Mouse (Mus musculus): ENCODE data around the gene Kansl2.
"Not testable (repeated sequence)": the region's sequence is repeated elsewhere in the genome, so short reads cannot be mapped to it uniquely, and the experiment has no call there.

Kansl2 gene

GRCm38 (mm10) chr15:98536828-98537510 lies 2.9 kb upstream of the Kansl2 start:
- in situ Hi-C loops (cut with MboI): no loop called here

GRCm38 (mm10) chr15:98535921-98536320 lies 1.9 kb upstream of the Kansl2 start:
- in situ Hi-C loops (cut with MboI): no loop called here

GRCm38 (mm10) chr15:98533035-98533531 lies 981 bp downstream of the Kansl2 start:
- in situ Hi-C loops (cut with MboI): no loop called here

GRCm38 (mm10) chr15:98532281-98532680 lies 1.8 kb downstream of the Kansl2 start:
- in situ Hi-C loops (cut with MboI): no loop called here

GRCm38 (mm10) chr15:98528066-98528563 lies 5.9 kb downstream of the Kansl2 start:
- in situ Hi-C loops (cut with MboI): no loop called here

GRCm38 (mm10) chr15:98527056-98527771 lies 6.8 kb downstream of the Kansl2 start:
- in situ Hi-C loops (cut with MboI): no loop called here

DNA sequence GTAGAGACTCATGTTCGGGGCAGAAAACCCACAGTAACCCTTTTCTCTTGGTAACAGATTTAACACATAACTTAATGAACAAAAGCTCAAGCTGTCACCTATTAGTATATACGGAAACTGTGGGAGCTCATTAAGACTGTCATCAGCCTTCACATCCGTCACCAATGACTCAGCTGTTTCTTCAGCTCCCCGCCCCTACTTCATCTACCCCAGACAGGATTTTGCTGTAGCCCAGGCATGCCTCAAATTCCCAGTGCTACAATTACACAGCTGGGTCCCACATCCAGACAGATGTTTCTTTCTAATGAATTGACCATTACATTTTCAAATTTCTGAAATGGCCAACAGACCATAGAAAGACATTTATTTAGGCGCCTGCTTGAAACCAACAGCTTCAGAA lies 8.0 kb downstream of the Kansl2 start:
- in situ Hi-C loops (cut with MboI): no loop called here

DNA sequence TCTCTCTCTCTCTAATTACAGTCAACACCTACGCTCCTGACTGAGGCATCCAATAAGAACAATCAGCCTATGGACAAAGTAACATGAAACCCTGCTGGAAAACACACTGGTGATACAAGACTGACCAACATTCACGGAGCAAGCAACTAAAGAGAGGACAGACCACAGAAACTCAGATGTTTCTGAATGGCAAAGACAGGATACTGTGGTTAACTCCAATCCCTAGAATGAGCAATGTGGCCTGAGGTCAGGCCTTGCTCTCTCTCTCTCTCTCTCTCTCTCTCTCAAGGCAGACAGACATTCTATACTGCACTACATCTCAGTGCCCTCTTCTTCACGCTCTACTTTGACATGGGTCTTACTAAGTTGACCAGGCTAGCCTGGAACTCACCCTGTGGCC lies 12.8 kb downstream of the Kansl2 start:
- in situ Hi-C loops (cut with MboI): no loop called here

- in situ Hi-C loops (cut with MboI): no loop called here
These were observed 16.4 kb downstream of the Kansl2 start for GRCm38 (mm10) chr15:98517380-98518355.

GRCm38 (mm10) chr15:98514845-98515244 lies 19.2 kb downstream of the Kansl2 start:
- in situ Hi-C loops (cut with MboI): not testable (repeated sequence)

DNA sequence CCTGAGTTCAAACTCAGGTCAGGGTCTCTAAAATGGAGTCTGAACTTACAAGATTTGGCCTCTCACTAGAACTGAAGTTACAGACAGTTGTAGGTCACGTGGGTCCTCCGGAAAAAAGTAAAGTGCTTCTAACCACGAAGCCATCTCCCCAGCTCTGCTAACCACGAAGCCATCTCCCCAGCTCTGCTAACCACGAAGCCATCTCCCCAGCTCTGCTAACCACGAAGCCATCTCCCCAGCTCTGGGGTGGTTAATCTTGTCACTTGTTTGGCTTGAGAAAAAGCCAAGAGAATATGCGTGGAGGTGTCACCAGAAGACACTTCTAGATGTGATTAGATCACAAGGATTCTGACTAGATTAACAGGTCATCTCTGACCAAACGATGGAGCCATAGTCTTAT lies 19.9 kb downstream of the Kansl2 start:
- in situ Hi-C loops (cut with MboI): no loop called here

GRCm38 (mm10) chr15:98513676-98514075 lies 20.4 kb downstream of the Kansl2 start:
- in situ Hi-C loops (cut with MboI): not testable (repeated sequence)

GRCm38 (mm10) chr15:98512799-98513321 lies 21.2 kb downstream of the Kansl2 start:
- in situ Hi-C loops (cut with MboI): no loop called here

GRCm38 (mm10) chr15:98512232-98512631 lies 21.8 kb downstream of the Kansl2 start:
- in situ Hi-C loops (cut with MboI): no loop called here

GRCm38 (mm10) chr15:98511386-98511928 lies 22.6 kb downstream of the Kansl2 start:
- in situ Hi-C loops (cut with MboI): no loop called here

DNA sequence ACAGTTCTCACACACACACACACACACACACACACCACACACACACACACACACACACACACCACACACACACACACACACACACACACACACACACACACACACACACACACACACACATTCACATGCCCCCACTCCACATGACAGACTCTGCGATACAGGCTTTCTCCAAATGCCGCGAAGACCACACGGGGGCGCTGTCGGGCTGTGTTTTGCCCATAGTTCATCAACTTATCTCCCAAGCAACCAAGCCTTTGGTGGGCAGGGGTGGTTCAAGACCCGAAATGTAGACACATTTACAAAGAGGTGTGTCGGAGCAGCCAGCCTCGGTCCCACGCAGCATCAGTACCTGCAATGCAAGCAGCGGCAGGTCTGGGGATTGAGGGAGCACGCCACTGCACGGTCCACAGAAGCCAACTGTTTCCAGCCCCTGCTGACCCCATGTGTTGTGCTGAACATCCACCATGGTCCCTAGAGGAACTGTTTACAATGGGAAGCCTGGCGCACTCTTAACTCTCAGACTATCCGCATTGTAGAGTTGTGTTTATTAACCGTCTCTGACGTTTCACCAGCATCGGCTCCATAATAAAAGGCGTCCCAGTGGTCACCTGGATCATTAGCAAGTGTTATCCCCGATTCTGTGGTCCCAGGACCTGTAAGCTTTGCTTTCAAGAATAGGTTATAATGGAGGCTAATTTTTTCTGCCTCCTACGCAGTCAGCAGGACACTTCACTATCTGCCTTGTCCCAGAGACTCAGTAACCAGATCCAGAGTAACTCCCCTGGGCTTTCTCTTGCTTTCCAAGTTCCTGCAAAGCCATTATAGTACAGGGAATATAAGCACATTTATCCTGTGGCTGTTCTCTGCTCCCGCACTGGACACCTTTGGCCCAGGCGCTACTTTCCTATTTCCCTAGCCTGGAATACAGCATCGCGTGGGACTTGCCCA lies 23.4 kb downstream of the Kansl2 start:
- in situ Hi-C loops (cut with MboI): no loop called here

- in situ Hi-C loops (cut with MboI): loop anchor here (10.0 kb wide), 1 partner anchor 105 kb away; the partner anchor contains the start of gene Adcy6
These were observed 24.7 kb downstream of the Kansl2 start for GRCm38 (mm10) chr15:98509387-98509786.

DNA sequence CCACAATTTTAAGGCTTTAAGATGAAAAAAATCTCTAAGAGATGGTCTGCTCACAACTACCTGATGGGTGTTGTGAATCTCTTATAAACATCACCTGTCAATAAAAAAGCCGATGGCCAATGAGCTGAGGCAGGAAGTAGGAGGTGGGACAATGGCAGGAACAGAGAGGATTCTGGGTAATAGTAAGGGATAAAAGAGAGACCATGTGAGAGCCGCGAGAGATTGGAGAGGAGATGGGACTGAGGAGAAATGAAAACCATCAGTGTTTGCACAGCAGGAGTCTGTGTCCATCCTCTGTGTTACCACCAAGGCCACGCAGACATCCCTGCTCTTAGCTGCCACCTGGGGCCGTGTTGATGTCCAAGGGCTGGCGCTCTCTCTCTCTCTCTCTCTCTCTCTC lies 26.7 kb downstream of the Kansl2 start:
- in situ Hi-C loops (cut with MboI): loop anchor here (10.0 kb wide), 1 partner anchor 107 kb away; the partner anchor contains the start of gene Adcy6

GRCm38 (mm10) chr15:98506253-98506957 lies 27.7 kb downstream of the Kansl2 start:
- in situ Hi-C loops (cut with MboI): loop anchor here (10.0 kb wide), 1 partner anchor 108 kb away; the partner anchor contains the start of gene Adcy6

All from mature B cell (primary cell).